Mouse (Mus musculus): Measurements from ENCODE around the gene Magt1. TPM values are rescaled to one million over a fixed set of nuclear protein-coding genes. Genes with fewer than 3 reads are reported as not detected.
"Not testable (repeated sequence)": the region's sequence is repeated elsewhere in the genome, so short reads cannot be mapped to it uniquely, and the experiment has no call there.

Gene Magt1
- polyA plus RNA-seq, 1 experiment, result 7.9 TPM

DNA sequence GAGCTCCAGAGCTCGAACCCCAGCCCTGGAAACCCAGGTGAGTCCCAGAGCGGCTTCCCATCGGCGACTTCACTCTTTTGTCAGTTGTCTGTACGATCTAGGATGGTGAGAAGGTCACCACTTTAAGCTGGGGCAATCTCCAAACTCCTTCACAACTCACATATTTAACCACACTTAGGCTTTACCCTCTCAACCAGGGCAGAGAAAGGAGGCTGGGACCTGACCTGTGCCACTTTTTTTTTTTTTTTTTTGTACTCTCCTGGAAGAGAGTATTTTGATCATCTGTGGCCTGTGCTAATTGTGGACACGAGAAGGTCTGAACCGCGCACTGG lies 15.6 kb upstream of the Magt1 start:
- WGBS, result 33% methylated on average over 8 of the region's 8 CpGs
- DNase-seq, result no peak
- no peak for TF ChIP-seq POLR2A (IDR thresholded peaks at IDR 0.05; ENCODE audit: borderline replicate concordance, extremely low read depth, low read depth, low read length)
- no peak for TF ChIP-seq CTCF (IDR thresholded peaks at IDR 0.05; ENCODE audit: insufficient read depth, low read length)
- peaks cover 3% of the 10 kb centered on the region; the same call in 1 of the 2 replicates for H3K4me1 ChIP-seq (ENCODE audit: control insufficient read depth, insufficient read depth, low read length)
- H3K4me3 ChIP-seq (replicated peaks; ENCODE audit: extremely low read depth, low read depth, low read length), result peak overlapping the region; percentile 77

DNA sequence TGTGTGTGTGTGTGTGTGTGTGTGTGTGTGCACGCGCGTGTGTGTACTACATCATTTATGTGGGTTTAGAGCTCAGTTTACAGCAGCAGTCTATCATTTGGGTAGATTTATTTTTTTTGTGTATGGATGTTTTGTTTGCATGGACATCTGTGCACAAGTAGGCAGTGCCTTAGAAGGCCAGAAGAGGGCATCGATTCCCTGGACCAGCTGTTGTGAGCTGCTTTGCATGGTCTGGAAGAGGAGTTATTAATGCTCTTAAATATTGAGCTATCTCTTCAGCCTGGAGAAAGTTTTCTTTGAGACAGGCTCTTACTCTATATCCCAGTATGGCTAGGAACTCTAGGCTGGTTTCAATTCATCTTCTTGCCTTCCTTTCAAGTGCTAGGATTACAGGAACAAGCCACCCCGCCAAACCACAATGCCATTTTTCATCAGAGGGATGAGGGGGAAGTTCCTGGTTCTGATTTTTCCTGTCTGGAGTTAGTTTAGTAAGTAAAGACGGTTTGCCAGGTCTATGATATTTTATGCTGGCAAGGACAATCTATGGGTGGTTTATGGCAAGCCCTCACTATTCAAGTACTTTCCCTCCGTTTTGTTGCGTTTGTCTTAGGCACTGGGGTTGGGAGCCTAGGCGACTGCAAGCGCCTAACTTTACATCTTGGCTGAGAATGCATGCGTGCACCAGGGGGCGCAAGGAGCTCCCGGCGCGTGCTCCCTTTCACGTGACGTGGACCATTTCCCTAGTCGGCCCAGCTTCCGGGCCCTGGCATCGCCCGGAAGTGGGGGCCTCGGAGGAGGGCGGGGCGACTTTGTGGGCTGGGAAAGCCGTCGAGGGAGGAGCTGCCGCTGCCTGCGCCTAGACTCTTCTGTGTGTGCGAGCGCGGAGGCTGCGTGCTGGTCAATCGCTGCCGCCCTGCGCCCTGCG lies 15.0 kb upstream of the Magt1 start, which contains the start of gene Atp7a:
Gene Atp7a, plus strand, starts transcription at position 859 of the 925 bp plus-strand sequence.
- H3K4me3 ChIP-seq (replicated peaks; ENCODE audit: extremely low read depth, low read depth, low read length), result peak within 1 kb of the TSS; percentile 77
- peak; percentile 82 for DNase-seq
- TF ChIP-seq POLR2A (IDR thresholded peaks at IDR 0.05; ENCODE audit: borderline replicate concordance, extremely low read depth, low read depth, low read length) (peak; percentile 94; the same call in 1 of the 2 replicates), CTCF (IDR thresholded peaks at IDR 0.05; ENCODE audit: insufficient read depth, low read length) (peak; percentile 72)
- WGBS, result 24% methylated on average over 36 of the region's 36 CpGs
- H3K4me1 ChIP-seq (ENCODE audit: control insufficient read depth, insufficient read depth, low read length), result 0 out of 2 replicates have a peak, but pooled peaks cover 3% of the 10 kb centered on the region

DNA sequence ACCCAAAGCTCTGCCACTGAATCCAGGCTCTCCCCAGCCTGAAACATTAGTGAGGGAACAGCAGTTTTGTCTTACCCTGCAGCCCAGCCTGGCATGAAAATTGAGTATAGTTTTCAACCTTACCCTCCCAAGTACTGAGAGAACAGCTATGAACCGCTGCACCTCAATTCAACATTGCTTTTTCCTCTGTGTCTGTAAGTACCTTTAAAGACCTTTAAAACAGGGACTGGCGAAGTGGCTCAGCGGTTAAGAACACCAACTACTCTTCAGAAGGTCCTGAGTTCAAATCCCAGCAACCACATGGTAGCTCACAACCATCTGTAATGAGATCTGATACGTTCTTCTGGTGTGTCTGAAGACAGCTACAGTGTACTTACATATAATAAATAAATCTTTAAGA lies 5.8 kb upstream of the Magt1 start:
- no peak for DNase-seq
- Histone ChIP-seq H3K4me3 (replicated peaks; ENCODE audit: extremely low read depth, low read depth, low read length) (no peak overlapping the region), H3K4me1 (ENCODE audit: control insufficient read depth, insufficient read depth, low read length) (no peaks in the 10 kb centered on the region)
- TF ChIP-seq CTCF (IDR thresholded peaks at IDR 0.05; ENCODE audit: insufficient read depth, low read length) (no peak), POLR2A (IDR thresholded peaks at IDR 0.05; ENCODE audit: borderline replicate concordance, extremely low read depth, low read depth, low read length) (no peak)
- WGBS, result 81% methylated on average over 4 of the region's 4 CpGs

GRCm38 (mm10) chrX:106017102-106017501 lies 5.4 kb upstream of the Magt1 start:
- DNase-seq, result no peak
- WGBS, result 79% methylated on average over 3 of the region's 3 CpGs
- Histone ChIP-seq H3K4me1 (ENCODE audit: control insufficient read depth, insufficient read depth, low read length) (no peaks in the 10 kb centered on the region), H3K4me3 (replicated peaks; ENCODE audit: extremely low read depth, low read depth, low read length) (no peak overlapping the region)
- TF ChIP-seq CTCF (IDR thresholded peaks at IDR 0.05; ENCODE audit: insufficient read depth, low read length) (no peak), POLR2A (IDR thresholded peaks at IDR 0.05; ENCODE audit: borderline replicate concordance, extremely low read depth, low read depth, low read length) (no peak)

GRCm38 (mm10) chrX:106015571-106016322 lies 4.0 kb upstream of the Magt1 start, which contains the start of gene Cox7b:
Gene Cox7b, plus strand, starts transcription at chrX:106015700.
- Histone ChIP-seq H3K4me1 (ENCODE audit: control insufficient read depth, insufficient read depth, low read length) (no peaks in the 10 kb centered on the region), H3K4me3 (replicated peaks; ENCODE audit: extremely low read depth, low read depth, low read length) (peak within 1 kb of the TSS; percentile 99)
- peak; percentile 60 for DNase-seq
- TF ChIP-seq POLR2A (IDR thresholded peaks at IDR 0.05; ENCODE audit: borderline replicate concordance, extremely low read depth, low read depth, low read length) (peak; percentile 50; the same call in 1 of the 2 replicates), CTCF (IDR thresholded peaks at IDR 0.05; ENCODE audit: insufficient read depth, low read length) (no peak)
- WGBS, result 24% methylated on average over 26 of the region's 26 CpGs

DNA sequence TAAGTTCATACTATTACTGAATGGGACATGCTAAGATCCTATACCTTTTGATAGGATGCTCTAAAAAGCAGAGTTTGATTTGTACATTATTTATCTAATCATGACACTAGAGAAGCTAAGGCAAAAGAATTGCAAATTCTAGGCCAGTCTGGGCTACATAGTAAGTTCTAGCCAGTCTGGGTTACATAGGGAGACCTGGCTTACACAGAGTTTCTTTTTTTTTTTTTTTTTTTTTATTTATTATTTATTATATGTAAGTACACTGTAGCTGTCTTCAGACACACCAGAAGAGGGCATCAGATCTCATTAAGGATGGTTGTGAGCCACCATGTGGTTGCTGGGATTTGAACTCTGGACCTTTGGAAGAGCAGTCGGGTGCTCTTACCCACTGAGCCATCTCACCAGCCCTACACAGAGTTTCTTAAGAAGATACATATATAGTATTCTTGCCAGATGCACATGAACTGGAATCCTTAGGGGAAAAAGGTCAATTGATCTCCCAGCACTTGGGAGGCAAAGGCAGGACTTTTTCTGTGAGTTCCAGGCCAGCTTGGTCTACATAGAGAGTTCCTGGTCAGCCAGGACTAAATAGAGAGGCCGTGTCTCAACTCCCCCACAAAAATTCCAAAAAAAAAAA lies 3.2 kb upstream of the Magt1 start:
- 59% methylated on average over 2 of the region's 2 CpGs for WGBS
- H3K4me3 ChIP-seq (replicated peaks; ENCODE audit: extremely low read depth, low read depth, low read length); DNase-seq; H3K4me1 ChIP-seq (ENCODE audit: control insufficient read depth, insufficient read depth, low read length): not testable (repeated sequence)

DNA sequence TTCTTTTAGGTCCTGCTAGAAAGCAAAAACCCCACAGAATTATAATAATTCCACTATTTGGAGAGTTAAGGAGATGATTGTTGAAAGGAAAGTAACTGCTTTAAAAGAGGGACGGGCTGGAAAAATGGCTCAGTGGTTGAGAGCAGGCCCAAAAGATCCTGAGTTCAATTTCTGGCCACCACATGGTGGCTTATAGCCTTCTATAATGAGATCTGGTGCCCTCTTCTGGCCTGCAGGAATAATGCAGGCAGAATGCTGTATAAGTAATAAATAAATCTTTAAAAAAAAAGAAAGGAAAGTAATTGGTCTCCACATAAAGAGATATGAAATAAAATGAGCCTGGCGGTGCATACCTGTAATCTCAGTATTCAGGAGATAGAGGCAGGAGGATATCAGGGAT lies 1.5 kb upstream of the Magt1 start:
- no peak for TF ChIP-seq POLR2A (IDR thresholded peaks at IDR 0.05; ENCODE audit: borderline replicate concordance, extremely low read depth, low read depth, low read length)
- no peak for TF ChIP-seq CTCF (IDR thresholded peaks at IDR 0.05; ENCODE audit: insufficient read depth, low read length)
- WGBS, result 23% methylated on average over 2 of the region's 2 CpGs
- H3K4me3 ChIP-seq (replicated peaks; ENCODE audit: extremely low read depth, low read depth, low read length), result no peak overlapping the region
- H3K4me1 ChIP-seq (ENCODE audit: control insufficient read depth, insufficient read depth, low read length), result no peaks in the 10 kb centered on the region
- DNase-seq, result no peak

DNA sequence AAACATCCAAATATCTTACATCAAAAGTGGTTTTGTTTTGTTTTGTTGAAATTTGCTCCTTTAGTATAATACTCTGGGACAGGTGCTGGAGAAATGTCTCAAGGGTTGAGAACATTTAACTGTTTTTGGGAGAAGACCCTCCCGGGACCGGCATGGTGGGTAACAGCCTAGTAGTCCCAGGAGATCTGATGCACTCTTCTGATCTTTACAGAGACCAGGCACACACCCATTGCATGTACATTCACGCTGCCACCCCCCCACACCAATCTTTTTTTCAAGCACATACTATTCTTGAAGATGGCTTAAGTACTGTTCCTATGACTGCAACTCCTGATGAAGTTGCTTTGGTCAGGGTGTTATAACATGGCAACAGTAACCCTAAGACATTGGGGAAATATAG lies 853 bp upstream of the Magt1 start:
- TF ChIP-seq POLR2A (IDR thresholded peaks at IDR 0.05; ENCODE audit: borderline replicate concordance, extremely low read depth, low read depth, low read length) (no peak), CTCF (IDR thresholded peaks at IDR 0.05; ENCODE audit: insufficient read depth, low read length) (no peak)
- DNase-seq, result no peak
- H3K4me3 ChIP-seq (replicated peaks; ENCODE audit: extremely low read depth, low read depth, low read length), result no peak overlapping the region
- WGBS, result 68% methylated on average over 3 of the region's 3 CpGs
- H3K4me1 ChIP-seq (ENCODE audit: control insufficient read depth, insufficient read depth, low read length), result no peaks in the 10 kb centered on the region

DNA sequence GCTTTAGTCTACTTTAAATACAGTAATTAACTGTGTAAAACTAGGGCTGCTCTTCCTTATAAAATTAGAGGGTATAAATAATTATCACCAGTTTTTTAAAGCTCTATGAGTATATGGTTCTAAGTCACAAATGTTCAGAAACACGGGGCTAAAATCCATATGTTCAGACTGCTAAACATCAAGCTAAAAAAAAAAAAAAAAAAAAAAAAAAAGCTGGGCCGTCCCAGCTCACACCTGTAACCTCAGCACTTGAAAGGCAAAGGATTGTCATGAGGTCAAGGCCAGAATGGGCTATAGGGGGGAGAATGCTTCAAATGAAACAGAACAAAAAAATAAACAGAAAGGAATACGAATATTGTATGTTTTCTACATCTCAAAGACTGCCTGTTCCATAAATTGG lies 944 bp downstream of the Magt1 start:
- WGBS, result 16% methylated on average over 3 of the region's 3 CpGs
- peak overlapping the region; percentile 29 for H3K4me3 ChIP-seq (replicated peaks; ENCODE audit: extremely low read depth, low read depth, low read length)
- no peak for TF ChIP-seq POLR2A (IDR thresholded peaks at IDR 0.05; ENCODE audit: borderline replicate concordance, extremely low read depth, low read depth, low read length)
- TF ChIP-seq CTCF (IDR thresholded peaks at IDR 0.05; ENCODE audit: insufficient read depth, low read length), result no peak
- no peaks in the 10 kb centered on the region for H3K4me1 ChIP-seq (ENCODE audit: control insufficient read depth, insufficient read depth, low read length)
- DNase-seq, result no peak
